Mouse (Mus musculus) cerebellum, adult 9-10 months (tissue): ENCODE data around the gene 9430038I01Rik.

Experiments used
- DNase-seq: peaks from one replicate; pipeline ENCODE4 v3.0.0; 2022

9430038I01Rik gene

DNA sequence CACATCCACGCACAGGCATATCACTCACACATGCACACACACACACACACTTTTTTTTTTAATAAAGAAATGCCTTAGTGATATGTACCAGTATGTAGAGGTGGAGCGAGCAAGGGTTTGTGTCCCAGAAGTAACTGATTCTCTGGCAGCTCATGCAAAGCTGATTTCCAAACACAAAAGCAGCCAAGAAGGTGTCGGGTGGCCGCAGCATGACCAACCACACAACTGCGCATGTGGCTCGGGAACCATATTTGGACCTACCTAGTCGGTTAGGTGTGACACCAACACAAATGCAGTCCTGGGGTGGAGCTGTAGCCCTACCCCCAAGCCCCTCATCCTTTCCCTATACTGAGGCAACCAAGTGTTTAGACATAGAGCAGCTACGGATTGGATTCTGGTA, 45.5 kb downstream of the 9430038I01Rik start:
- no peak for DNase-seq

DNA sequence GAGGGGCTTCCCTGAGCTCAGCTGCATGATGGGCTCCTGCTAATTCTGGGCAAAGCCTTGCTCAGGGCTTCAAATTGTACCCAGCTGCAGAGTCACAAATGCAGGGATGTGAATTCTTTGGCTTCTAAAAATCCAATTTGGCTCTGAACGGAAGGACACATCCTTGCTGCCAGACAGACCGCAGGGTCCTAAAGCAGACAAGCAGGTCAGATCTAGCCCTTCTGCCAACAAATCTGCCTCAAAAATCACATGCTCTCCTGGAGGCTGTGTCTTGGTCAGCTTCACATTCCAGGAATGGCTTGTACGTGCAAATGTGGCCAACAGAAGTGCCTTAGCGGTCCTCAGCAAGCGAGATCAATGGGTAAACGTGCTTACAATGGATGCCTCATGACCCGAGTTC, 46.0 kb downstream of the 9430038I01Rik start:
- no peak for DNase-seq

DNA sequence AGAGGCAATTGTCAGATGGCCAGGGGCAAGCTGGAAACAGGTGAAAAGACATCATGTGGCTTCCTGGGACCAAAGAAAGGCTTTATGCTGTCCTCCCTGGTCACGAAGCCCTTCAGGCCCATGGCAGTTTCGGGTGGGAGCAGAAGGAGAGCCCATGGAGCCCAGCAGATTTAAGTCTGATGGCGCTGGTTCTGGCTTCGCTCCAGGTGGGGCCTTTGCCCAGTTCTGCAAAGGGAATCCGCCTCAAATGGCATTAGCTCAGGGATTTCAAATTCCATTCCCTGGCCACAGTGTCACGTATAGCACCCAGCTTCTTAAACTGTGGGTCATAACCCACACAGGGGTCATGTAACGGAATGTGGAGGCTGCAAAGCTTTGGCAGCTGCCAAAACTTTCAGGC, 63.7 kb downstream of the 9430038I01Rik start:
- no peak for DNase-seq

DNA sequence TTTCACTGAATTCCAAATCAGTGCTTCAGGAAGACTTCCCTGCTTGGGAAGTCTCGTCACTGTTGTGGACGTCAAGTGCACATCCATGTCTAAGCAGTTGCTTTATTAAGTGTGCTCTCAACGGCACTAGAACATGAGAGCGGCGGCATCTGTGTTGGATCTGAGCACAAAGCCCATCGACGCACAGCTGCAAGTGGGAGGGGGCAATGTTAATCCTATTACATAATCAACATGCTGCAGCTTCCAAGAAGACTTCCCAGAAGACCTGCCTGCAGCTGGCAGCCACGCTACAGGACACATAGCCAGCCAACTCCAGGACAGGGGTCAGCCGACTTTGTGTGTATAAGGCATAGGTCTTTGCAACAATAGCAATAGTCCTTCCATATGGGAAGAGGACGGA, 64.5 kb downstream of the 9430038I01Rik start:
- no peak for DNase-seq

DNA sequence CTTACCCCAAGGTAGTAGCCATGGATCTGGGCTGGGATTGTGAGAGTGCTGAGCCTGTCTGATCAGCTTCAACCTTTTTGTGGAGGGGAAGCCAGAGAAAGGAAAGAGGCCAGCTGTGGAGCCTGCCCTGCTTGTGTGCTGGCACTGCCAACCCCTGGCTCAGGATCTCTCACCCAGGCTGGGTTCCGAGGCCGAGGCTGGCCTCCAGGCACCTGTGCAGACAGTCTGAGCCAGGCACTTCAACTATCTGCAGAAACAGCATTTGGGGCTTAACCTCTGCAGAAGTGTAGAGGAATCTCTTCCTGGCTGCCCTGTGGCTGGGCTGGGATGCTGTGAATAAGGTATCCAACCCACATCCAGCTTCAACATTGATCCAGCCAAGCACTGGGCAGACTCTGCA, 76.6 kb downstream of the 9430038I01Rik start:
- DNase-seq: no peak
